Mouse (Mus musculus) stomach, embryonic 14.5 days (tissue): Measurements from ENCODE around the gene Klk4. TPM values are rescaled to one million over a fixed set of nuclear protein-coding genes. Genes with fewer than 3 reads are reported as not detected.

ENCODE experiments used
- ATAC-seq: fragments of 200-750 bp; cut with Nextera tagmentation; 2 replicates; pipeline ENCODE4 v1.8.0; 2017; ENCODE audit warnings: low read depth, moderate TSS enrichment; ENCODE audit not compliant: insufficient number of reproducible peaks, insufficient read depth, low FRiP score
- H3K27ac ChIP-seq: fragments of 300-500 bp; sonication (generic); 2 replicates; pipeline ENCODE4 v1.5.1; 2014; ENCODE audit warnings: mild to moderate bottlenecking, low read length, moderate library complexity, mixed read lengths
- H3K27me3 ChIP-seq: fragments of 300-500 bp; sonication (generic); 2 replicates; pipeline ENCODE4 v1.6.1; 2014; ENCODE audit warnings: low read length, control low read depth, mixed read lengths; ENCODE audit not compliant: control insufficient read depth, insufficient read depth
- H3K36me3 ChIP-seq: fragments of 300-500 bp; sonication (generic); 2 replicates; pipeline ENCODE4 v1.6.1; 2014; ENCODE audit warnings: mild to moderate bottlenecking, control low read depth, low read length, moderate library complexity, mixed read lengths; ENCODE audit not compliant: control insufficient read depth, insufficient read depth
- H3K4me1 ChIP-seq: fragments of 300-500 bp; sonication (generic); 2 replicates; pipeline ENCODE4 v1.6.1; 2014; ENCODE audit warnings: low read length, control low read depth, mixed read lengths; ENCODE audit not compliant: control insufficient read depth, insufficient read depth
- H3K4me2 ChIP-seq: fragments of 300-500 bp; sonication (generic); replicated peaks from 2 replicates; pipeline ENCODE4 v1.6.1; 2014; ENCODE audit warnings: low read depth, low read length, control low read depth
- H3K4me3 ChIP-seq: fragments of 300-500 bp; sonication (generic); 2 replicates; pipeline ENCODE4 v1.5.1; 2014; ENCODE audit warnings: low read depth, low read length, control low read depth
- H3K9ac ChIP-seq: fragments of 300-500 bp; sonication (generic); replicated peaks from 2 replicates; pipeline ENCODE4 v1.6.1; 2014; ENCODE audit warnings: low read depth, mild to moderate bottlenecking, control low read depth, low read length, moderate library complexity, mixed read lengths
- H3K9me3 ChIP-seq: fragments of 300-500 bp; sonication (generic); 2 replicates; pipeline ENCODE4 v1.6.1; 2016; ENCODE audit warnings: low read depth, low read length, control low read depth; ENCODE audit not compliant: control insufficient read depth
- WGBS: fragments of 180-500 bp; shearing (Covaris S2); extraction: QIAGEN DNeasy Blood & Tissue Kit; methylation state at CpG from one replicate; pipeline ENCODE4 v1.1.7; 2014; 5-methylcytosine and 5-hydroxymethylcytosine counted together
- polyA plus RNA-seq: library from polyadenylated mRNA; unstranded; fragments of >200 nt; fragmentation: Nextera tagmentation; extraction: Ambion mirVana; gene quantifications from 2 replicates; pipeline ENCODE4 v1.2.1, GENCODE M21; 2014

Klk4 gene
- not detected in 2 replicates for polyA plus RNA-seq

GRCm38 (mm10) chr7:43880912-43881311 lies at the start of gene Klk4:
Klk4 (plus strand) TSS chr7:43881160.
- no peaks in the 10 kb centered on the region for H3K36me3 ChIP-seq
- no peak within 1 kb of the TSS for H3K27ac ChIP-seq
- no peak for ATAC-seq
- H3K4me1 ChIP-seq: no peaks in the 10 kb centered on the region
- 6% methylated on average over 3 of the region's 3 CpGs for WGBS
- no peak within 1 kb of the TSS for H3K4me3 ChIP-seq
- H3K9ac ChIP-seq: no peak within 1 kb of the TSS
- H3K27me3 ChIP-seq: no peaks in the 10 kb centered on the region
- H3K9me3 ChIP-seq: no peaks in the 10 kb centered on the region
- H3K4me2 ChIP-seq: no peak within 1 kb of the TSS

- 55% methylated on average over 3 of the region's 3 CpGs for WGBS
- H3K9me3 ChIP-seq: no peaks in the 10 kb centered on the region
- H3K4me2 ChIP-seq: no peak within 1 kb of the TSS
- no peak within 1 kb of the TSS for H3K4me3 ChIP-seq
- no peak within 1 kb of the TSS for H3K27ac ChIP-seq
- no peaks in the 10 kb centered on the region for H3K4me1 ChIP-seq
- no peak for ATAC-seq
- no peak within 1 kb of the TSS for H3K9ac ChIP-seq
- H3K27me3 ChIP-seq: no peaks in the 10 kb centered on the region
- H3K36me3 ChIP-seq: no peaks in the 10 kb centered on the region
Observed at GRCm38 (mm10) chr7:43841701-43842100, 39.3 kb upstream of the Klk4 start, which contains the start of gene Klk5. Klk5 (plus strand) TSS chr7:43841971.

- Histone ChIP-seq H3K9me3 (no peaks in the 10 kb centered on the region), H3K4me2 (no peak overlapping the region), H3K4me1 (no peaks in the 10 kb centered on the region), H3K4me3 (no peak overlapping the region), H3K27ac (no peak overlapping the region), H3K36me3 (no peaks in the 10 kb centered on the region), H3K9ac (no peak overlapping the region), H3K27me3 (no peaks in the 10 kb centered on the region)
- WGBS: 89% methylated on average over 4 of the region's 4 CpGs
- no peak for ATAC-seq
Observed at GRCm38 (mm10) chr7:43843801-43844200, 37.2 kb upstream of the Klk4 start.

GRCm38 (mm10) chr7:43851616-43852015 lies 29.3 kb upstream of the Klk4 start:
- Histone ChIP-seq H3K4me2 (no peak overlapping the region), H3K4me1 (no peaks in the 10 kb centered on the region), H3K4me3 (no peak overlapping the region), H3K36me3 (no peaks in the 10 kb centered on the region), H3K27ac (no peak overlapping the region), H3K9me3 (no peaks in the 10 kb centered on the region), H3K9ac (no peak overlapping the region), H3K27me3 (no peaks in the 10 kb centered on the region)
- no peak for ATAC-seq
- 94% methylated on average over 6 of the region's 6 CpGs for WGBS

GRCm38 (mm10) chr7:43854642-43855380 lies 26.1 kb upstream of the Klk4 start:
- no peak overlapping the region for H3K4me3 ChIP-seq
- WGBS: 59% methylated on average over 9 of the region's 9 CpGs
- ATAC-seq: no peak

GRCm38 (mm10) chr7:43855709-43856108 lies 25.3 kb upstream of the Klk4 start:
- Histone ChIP-seq H3K36me3 (no peaks in the 10 kb centered on the region), H3K4me1 (no peaks in the 10 kb centered on the region), H3K27ac (no peak overlapping the region), H3K27me3 (no peaks in the 10 kb centered on the region), H3K4me3 (no peak overlapping the region), H3K9me3 (no peaks in the 10 kb centered on the region), H3K9ac (no peak overlapping the region), H3K4me2 (no peak overlapping the region)
- peak; percentile 77; the same call in 1 of the 2 replicates for ATAC-seq
- WGBS: 55% methylated on average over 3 of the region's 3 CpGs

More at GRCm38 (mm10) chr7:43854642-43855380, 26.1 kb upstream of the Klk4 start:
- no peaks in the 10 kb centered on the region for H3K4me1 ChIP-seq
- no peak overlapping the region for H3K4me2 ChIP-seq
- H3K36me3 ChIP-seq: no peaks in the 10 kb centered on the region
- H3K27me3 ChIP-seq: no peaks in the 10 kb centered on the region
- H3K9me3 ChIP-seq: no peaks in the 10 kb centered on the region
- H3K9ac ChIP-seq: no peak overlapping the region
- H3K27ac ChIP-seq: no peak overlapping the region

- no peak for ATAC-seq
- no peak overlapping the region for H3K9ac ChIP-seq
- H3K4me2 ChIP-seq: no peak overlapping the region
Observed at GRCm38 (mm10) chr7:43856307-43856706, 24.7 kb upstream of the Klk4 start.

GRCm38 (mm10) chr7:43857501-43857900 lies 23.5 kb upstream of the Klk4 start:
- no peak overlapping the region for H3K4me2 ChIP-seq
- ATAC-seq: no peak
- H3K4me3 ChIP-seq: no peak overlapping the region
- H3K9ac ChIP-seq: no peak overlapping the region
- H3K27ac ChIP-seq: no peak overlapping the region
- no peaks in the 10 kb centered on the region for H3K36me3 ChIP-seq
- no peaks in the 10 kb centered on the region for H3K27me3 ChIP-seq
- WGBS: 91% methylated on average over 12 of the region's 12 CpGs
- H3K9me3 ChIP-seq: no peaks in the 10 kb centered on the region
- no peaks in the 10 kb centered on the region for H3K4me1 ChIP-seq

More at GRCm38 (mm10) chr7:43856307-43856706, 24.7 kb upstream of the Klk4 start:
- H3K9me3 ChIP-seq: no peaks in the 10 kb centered on the region
- no peak overlapping the region for H3K27ac ChIP-seq
- H3K4me3 ChIP-seq: no peak overlapping the region
- WGBS: 77% methylated on average over 7 of the region's 7 CpGs
- H3K36me3 ChIP-seq: no peaks in the 10 kb centered on the region
- H3K4me1 ChIP-seq: no peaks in the 10 kb centered on the region
- no peaks in the 10 kb centered on the region for H3K27me3 ChIP-seq

GRCm38 (mm10) chr7:43860411-43860810 lies 20.5 kb upstream of the Klk4 start:
- 84% methylated on average over 8 of the region's 8 CpGs for WGBS
- Histone ChIP-seq H3K36me3 (no peaks in the 10 kb centered on the region), H3K4me1 (no peaks in the 10 kb centered on the region), H3K9me3 (no peaks in the 10 kb centered on the region), H3K4me2 (no peak overlapping the region), H3K9ac (no peak overlapping the region), H3K27ac (no peak overlapping the region), H3K4me3 (no peak overlapping the region), H3K27me3 (no peaks in the 10 kb centered on the region)
- ATAC-seq: no peak
